Mouse (Mus musculus): ENCODE measurements around the gene Rit1. TPM values are rescaled to one million over a fixed set of nuclear protein-coding genes. Genes with fewer than 3 reads are reported as not detected.

Rit1 gene
- total and polyA plus RNA-seq, 2 experiments from 2014 or later: 61.2 to 62.3 TPM

Other genes with a start within 250 kb of the Rit1 start
- gene Lmna, start 206.9 kb upstream of the Rit1 start, total RNA-seq (2014; rRNA removed): 49.4 and 71.3 TPM in 2 replicates
- 51.4 and 52.9 TPM in 2 replicates for gene Lmna, start 206.9 kb upstream of the Rit1 start, polyA plus RNA-seq (2015; fragmentation: Nextera tagmentation; extraction: Ambion mirVana)
- gene Mex3a, start 184.4 kb upstream of the Rit1 start, total RNA-seq (2014; rRNA removed): 64.5 and 71.9 TPM in 2 replicates
- gene Mex3a, start 184.4 kb upstream of the Rit1 start, polyA plus RNA-seq (2015; fragmentation: Nextera tagmentation; extraction: Ambion mirVana): 16.2 and 20.5 TPM in 2 replicates
- not detected in 2 replicates for gene Rab25, start 168.5 kb upstream of the Rit1 start, total RNA-seq (2014; rRNA removed)
- gene Rab25, start 168.5 kb upstream of the Rit1 start, polyA plus RNA-seq (2015; fragmentation: Nextera tagmentation; extraction: Ambion mirVana): 0.33 TPM in 1 of 2 replicates, not detected in the other
- 52.2 and 55.5 TPM in 2 replicates for gene Lamtor2, start 163.8 kb upstream of the Rit1 start, total RNA-seq (2014; rRNA removed)
- 186 and 202 TPM in 2 replicates for gene Lamtor2, start 163.8 kb upstream of the Rit1 start, polyA plus RNA-seq (2015; fragmentation: Nextera tagmentation; extraction: Ambion mirVana)
- 102 and 116 TPM in 2 replicates for gene Ubqln4, start 163.1 kb upstream of the Rit1 start, total RNA-seq (2014; rRNA removed)
- gene Ubqln4, start 163.1 kb upstream of the Rit1 start, polyA plus RNA-seq (2015; fragmentation: Nextera tagmentation; extraction: Ambion mirVana): 29.3 and 30.8 TPM in 2 replicates
- 170 and 254 TPM in 2 replicates for gene Ssr2, start 141.0 kb upstream of the Rit1 start, total RNA-seq (2014; rRNA removed)
- 204 and 233 TPM in 2 replicates for gene Ssr2, start 141.0 kb upstream of the Rit1 start, polyA plus RNA-seq (2015; fragmentation: Nextera tagmentation; extraction: Ambion mirVana)
- 78.8 and 82.2 TPM in 2 replicates for gene Arhgef2, start 110.9 kb upstream of the Rit1 start, total RNA-seq (2014; rRNA removed)
- 37.1 and 66.7 TPM in 2 replicates for gene Arhgef2, start 110.9 kb upstream of the Rit1 start, polyA plus RNA-seq (2015; fragmentation: Nextera tagmentation; extraction: Ambion mirVana)
- not detected in 2 replicates for gene Rxfp4, start 63.7 kb upstream of the Rit1 start, total RNA-seq (2014; rRNA removed)
- not detected in 2 replicates for gene Rxfp4, start 63.7 kb upstream of the Rit1 start, polyA plus RNA-seq (2015; fragmentation: Nextera tagmentation; extraction: Ambion mirVana)
- gene Khdc4, start 31.0 kb upstream of the Rit1 start, total RNA-seq (2014; rRNA removed): 80.4 and 93.3 TPM in 2 replicates
- gene Khdc4, start 31.0 kb upstream of the Rit1 start, polyA plus RNA-seq (2015; fragmentation: Nextera tagmentation; extraction: Ambion mirVana): 45.9 and 55.1 TPM in 2 replicates
- gene Syt11, start 58.3 kb downstream of the Rit1 start, total RNA-seq (2014; rRNA removed): 147 and 164 TPM in 2 replicates
- 197 and 240 TPM in 2 replicates for gene Syt11, start 58.3 kb downstream of the Rit1 start, polyA plus RNA-seq (2015; fragmentation: Nextera tagmentation; extraction: Ambion mirVana)
- gene Gon4l, start 118.4 kb downstream of the Rit1 start, total RNA-seq (2014; rRNA removed): 37.8 and 50.0 TPM in 2 replicates
- 6.4 and 8.0 TPM in 2 replicates for gene Gon4l, start 118.4 kb downstream of the Rit1 start, polyA plus RNA-seq (2015; fragmentation: Nextera tagmentation; extraction: Ambion mirVana)
- 36.8 and 37.3 TPM in 2 replicates for gene Msto1, start 197.2 kb downstream of the Rit1 start, total RNA-seq (2014; rRNA removed)
- 40.6 and 41.1 TPM in 2 replicates for gene Msto1, start 197.2 kb downstream of the Rit1 start, polyA plus RNA-seq (2015; fragmentation: Nextera tagmentation; extraction: Ambion mirVana)
- gene Ash1l, start 233.8 kb downstream of the Rit1 start, total RNA-seq (2014; rRNA removed): 25.9 and 28.9 TPM in 2 replicates
- gene Ash1l, start 233.8 kb downstream of the Rit1 start, polyA plus RNA-seq (2015; fragmentation: Nextera tagmentation; extraction: Ambion mirVana): 6.8 and 12.8 TPM in 2 replicates
- gene Dap3, start 234.3 kb downstream of the Rit1 start, total RNA-seq (2014; rRNA removed): 76.2 and 83.0 TPM in 2 replicates
- gene Dap3, start 234.3 kb downstream of the Rit1 start, polyA plus RNA-seq (2015; fragmentation: Nextera tagmentation; extraction: Ambion mirVana): 127 and 141 TPM in 2 replicates